Mouse (Mus musculus) liver, embryonic 14.5 days (tissue): ENCODE results near the gene Cd36.

Source experiments
- CTCF ChIP-seq: IDR thresholded peaks from 2 replicates; pipeline ENCODE4 v1.5.1; 2016; ENCODE audit warnings: antibody characterized with exemption, low read depth, control low read depth
- EP300 ChIP-seq: IDR thresholded peaks from 2 replicates; pipeline ENCODE4 v1.6.1; 2016; ENCODE audit warnings: antibody characterized with exemption, low read depth

GRCm38 (mm10) chr5:17843921-17844320 is 44.7 kb downstream of the Cd36 start:
- TF ChIP-seq CTCF (no peak), EP300 (no peak)
